Mouse (Mus musculus) kidney, adult 2 months (tissue): ENCODE measurements around the gene Fer1l5.

Source experiments
- CTCF ChIP-seq: fragments of 200-500 bp; conservative IDR thresholded peaks from 2 replicates; pipeline ENCODE4 v1.5.1; 2011; ENCODE audit warnings: low read depth, mild to moderate bottlenecking, control low read depth, low read length, moderate library complexity, mixed read lengths; ENCODE audit not compliant: insufficient read depth, insufficient read length
- POLR2A ChIP-seq: fragments of 200-500 bp; IDR thresholded peaks from one replicate; pipeline ENCODE4 v1.6.1; 2011; ENCODE audit warnings: low read depth, low read length, control low read depth

GRCm38 (mm10) chr1:36367698-36368097 lies 4.4 kb upstream of the Fer1l5 start:
- TF ChIP-seq CTCF (no peak), POLR2A (no peak)
